Mouse (Mus musculus) cerebellum, postnatal 25 days (tissue): Measurements from ENCODE around the gene Gm28490.
"Not testable (repeated sequence)": the region's sequence is repeated elsewhere in the genome, so short reads cannot be mapped to it uniquely, and the experiment has no call there.

Source experiments
- DNase-seq, 2 experiments: peaks; one replicate each; pipeline ENCODE4 v3.0.0; 2021; ENCODE audit warnings: mixed read lengths in 2 of 2

The Gm28490 gene

GRCm38 (mm10) chrY:31634656-31635055 is at the start of gene Gm28490:
Gene Gm28490, minus strand, starts transcription at chrY:31634756.
- not testable (repeated sequence) for DNase-seq
